Mouse (Mus musculus) ES-Bruce4 (cell line): ENCODE data around the gene Prr18. TPM values are rescaled to one million over a fixed set of nuclear protein-coding genes. Genes with fewer than 3 reads are reported as not detected.

Source experiments
- H3K27ac ChIP-seq: 2 replicates; pipeline ENCODE4 v1.5.1; 2012; ENCODE audit warnings: low read length, inconsistent platforms; ENCODE audit not compliant: insufficient read depth
- H3K27me3 ChIP-seq: 2 replicates; pipeline ENCODE4 v1.6.1; 2012; ENCODE audit warnings: mild to moderate bottlenecking, low read length, inconsistent platforms; ENCODE audit not compliant: control insufficient read depth, poor library complexity, insufficient read depth, severe bottlenecking
- H3K36me3 ChIP-seq: 2 replicates; pipeline ENCODE4 v1.6.1; 2012; ENCODE audit warnings: inconsistent platforms, mild to moderate bottlenecking, low read length, moderate library complexity; ENCODE audit not compliant: control insufficient read depth, poor library complexity, insufficient read depth, severe bottlenecking
- H3K4me1 ChIP-seq: one replicate; pipeline ENCODE4 v1.8.1; 2011; ENCODE audit warnings: low read length; ENCODE audit not compliant: control insufficient read depth, insufficient read depth
- H3K4me3 ChIP-seq: 2 replicates; pipeline ENCODE4 v1.5.1; 2011; ENCODE audit warnings: low read depth, mild to moderate bottlenecking, low read length
- H3K9ac ChIP-seq: 2 replicates; pipeline ENCODE4 v1.6.1; 2012; ENCODE audit warnings: low read depth, mild to moderate bottlenecking, inconsistent platforms; ENCODE audit not compliant: poor library complexity, severe bottlenecking
- H3K9me3 ChIP-seq: replicated peaks from 2 replicates; pipeline ENCODE4 v1.6.1; 2012; ENCODE audit warnings: mild to moderate bottlenecking, low read length, inconsistent platforms; ENCODE audit not compliant: control insufficient read depth, poor library complexity, insufficient read depth, severe bottlenecking
- CTCF ChIP-seq: IDR thresholded peaks from one replicate; pipeline ENCODE4 v1.8.1; 2011; ENCODE audit warnings: low read depth, low read length
- EP300 ChIP-seq: IDR thresholded peaks from 2 replicates; pipeline ENCODE4 v1.6.1; 2011; ENCODE audit warnings: low read depth, low read length; ENCODE audit not compliant: insufficient read depth
- POLR2A ChIP-seq: IDR thresholded peaks from one replicate; pipeline ENCODE4 v1.8.1; 2011; ENCODE audit warnings: low read length; ENCODE audit not compliant: insufficient read depth
- polyA plus RNA-seq: library from polyadenylated mRNA; stranded (reverse); fragments of >200 nt; gene quantifications from 2 replicates; pipeline ENCODE4 v1.2.4, GENCODE M21; 2011; ENCODE audit warnings: low read depth; ENCODE audit not compliant: missing spikeins, insufficient read depth, insufficient read length

Prr18 gene
- polyA plus RNA-seq, 1 experiment, result 0.61 TPM

GRCm38 (mm10) chr17:8347765-8348285 lies 10.6 kb downstream of the Prr18 start:
- no peaks in the 10 kb centered on the region for H3K9me3 ChIP-seq
- no peak for TF ChIP-seq CTCF
- no peak for TF ChIP-seq POLR2A
- TF ChIP-seq EP300, result no peak
- H3K4me1 ChIP-seq, result no peaks in the 10 kb centered on the region
- no peak overlapping the region for H3K9ac ChIP-seq
- no peaks in the 10 kb centered on the region for H3K27me3 ChIP-seq
- no peak overlapping the region for H3K4me3 ChIP-seq
- no peaks in the 10 kb centered on the region for H3K36me3 ChIP-seq
- H3K27ac ChIP-seq, result no peak overlapping the region

GRCm38 (mm10) chr17:8348941-8349340 lies 11.7 kb downstream of the Prr18 start:
- H3K9ac ChIP-seq, result no peak overlapping the region
- no peaks in the 10 kb centered on the region for H3K4me1 ChIP-seq
- no peaks in the 10 kb centered on the region for H3K9me3 ChIP-seq
- no peaks in the 10 kb centered on the region for H3K27me3 ChIP-seq
- H3K27ac ChIP-seq, result no peak overlapping the region
- no peak overlapping the region for H3K4me3 ChIP-seq
- H3K36me3 ChIP-seq, result no peaks in the 10 kb centered on the region
- TF ChIP-seq POLR2A (no peak), EP300 (no peak), CTCF (no peak)

- Histone ChIP-seq H3K9me3 (no peaks in the 10 kb centered on the region), H3K4me1 (no peaks in the 10 kb centered on the region), H3K36me3 (no peaks in the 10 kb centered on the region), H3K4me3 (no peak overlapping the region), H3K27me3 (no peaks in the 10 kb centered on the region), H3K27ac (no peak overlapping the region), H3K9ac (no peak overlapping the region)
- TF ChIP-seq CTCF, result no peak
These were observed 13.8 kb downstream of the Prr18 start for GRCm38 (mm10) chr17:8351088-8351487.

- H3K4me1 ChIP-seq, result no peaks in the 10 kb centered on the region
- H3K36me3 ChIP-seq, result no peaks in the 10 kb centered on the region
- H3K9me3 ChIP-seq, result no peaks in the 10 kb centered on the region
- no peaks in the 10 kb centered on the region for H3K27me3 ChIP-seq
- H3K4me3 ChIP-seq, result no peak within 1 kb of the TSS
- H3K9ac ChIP-seq, result no peak within 1 kb of the TSS
- TF ChIP-seq EP300, result no peak
- no peak for TF ChIP-seq POLR2A
- no peak for TF ChIP-seq CTCF
- no peak within 1 kb of the TSS for H3K27ac ChIP-seq
These were observed 18.4 kb downstream of the Prr18 start, which contains the start of gene T2 for GRCm38 (mm10) chr17:8355692-8356091. TSS of gene T2 (plus strand) at chr17:8355992.

GRCm38 (mm10) chr17:8357498-8357897 lies 20.2 kb downstream of the Prr18 start:
- no peaks in the 10 kb centered on the region for H3K4me1 ChIP-seq
- no peak overlapping the region for H3K27ac ChIP-seq
- no peaks in the 10 kb centered on the region for H3K36me3 ChIP-seq
- TF ChIP-seq CTCF (no peak), EP300 (no peak), POLR2A (no peak)
- no peak overlapping the region for H3K4me3 ChIP-seq
- no peaks in the 10 kb centered on the region for H3K9me3 ChIP-seq
- no peak overlapping the region for H3K9ac ChIP-seq
- no peaks in the 10 kb centered on the region for H3K27me3 ChIP-seq

GRCm38 (mm10) chr17:8360876-8361275 lies 23.6 kb downstream of the Prr18 start:
- Histone ChIP-seq H3K27me3 (no peaks in the 10 kb centered on the region), H3K27ac (no peak overlapping the region), H3K9me3 (no peaks in the 10 kb centered on the region), H3K4me3 (no peak overlapping the region), H3K36me3 (no peaks in the 10 kb centered on the region), H3K4me1 (no peaks in the 10 kb centered on the region), H3K9ac (no peak overlapping the region)
- TF ChIP-seq EP300 (no peak), CTCF (no peak), POLR2A (no peak)
